Mouse (Mus musculus): ENCODE data around the gene Actr2.

GRCm38 (mm10) chr11:20028396-20028795 lies 84.3 kb downstream of the Actr2 start:
- TF ChIP-seq CEBPB (IDR thresholded peaks at IDR 0.05; ENCODE audit: insufficient read depth, poor library complexity, severe bottlenecking) (no peak), E2F4 (IDR thresholded peaks at IDR 0.05; ENCODE audit: insufficient read depth) (no peak), MAX (IDR thresholded peaks at IDR 0.05; ENCODE audit: low read depth) (no peak), POLR2A (IDR thresholded peaks at IDR 0.05; ENCODE audit: insufficient read length, low read depth) (no peak), TCF3 (IDR thresholded peaks at IDR 0.05; ENCODE audit: insufficient read length, low read depth) (no peak), SRF (IDR thresholded peaks at IDR 0.05; ENCODE audit: control insufficient read depth, insufficient read length, low read depth) (no peak), TCF12 (IDR thresholded peaks at IDR 0.05; ENCODE audit: insufficient read depth, poor library complexity, severe bottlenecking) (no peak), MYOG (IDR thresholded peaks at IDR 0.05; ENCODE audit: control insufficient read depth in 1 of 3, insufficient read depth in 1 of 3, insufficient read length in 2 of 3, low read depth in 2 of 3) (no peak), POLR2AphosphoS2 (IDR thresholded peaks at IDR 0.05; ENCODE audit: insufficient read length, low read depth) (no peak), MYOD1 (IDR thresholded peaks at IDR 0.05; ENCODE audit: control insufficient read depth in 1 of 3, insufficient read length in 2 of 3, low read depth in 2 of 3) (no peak)

Data from myocyte (in vitro differentiated cells).